Mouse (Mus musculus) limb, embryonic 11.5 days (tissue): Measurements from ENCODE around the gene Scn3b. TPM values are rescaled to one million over a fixed set of nuclear protein-coding genes. Genes with fewer than 3 reads are reported as not detected.

Source experiments
- ATAC-seq: fragments of 200-750 bp; cut with Nextera tagmentation; 2 replicates; pipeline ENCODE4 v1.8.0; 2017; ENCODE audit warnings: low read depth; ENCODE audit not compliant: insufficient number of reproducible peaks, low FRiP score, low TSS enrichment
- DNase-seq: peaks from one replicate; pipeline ENCODE4 v3.0.0-alpha.2; 2015; ENCODE audit warnings: low spot score
- H3K27ac ChIP-seq: fragments of 300-500 bp; sonication (generic); replicated peaks from 2 replicates; pipeline ENCODE4 v1.5.1; 2014; ENCODE audit warnings: low read depth, mild to moderate bottlenecking, low read length
- H3K27me3 ChIP-seq: fragments of 300-500 bp; sonication (generic); 2 replicates; pipeline ENCODE4 v1.6.1; 2014; ENCODE audit warnings: mild to moderate bottlenecking, low read length, mixed read lengths; ENCODE audit not compliant: control insufficient read depth, insufficient read depth
- H3K36me3 ChIP-seq: fragments of 300-500 bp; sonication (generic); 2 replicates; pipeline ENCODE4 v1.6.1; 2014; ENCODE audit warnings: mild to moderate bottlenecking, low read length, moderate library complexity, mixed read lengths; ENCODE audit not compliant: control insufficient read depth, insufficient read depth
- H3K4me1 ChIP-seq: fragments of 300-500 bp; sonication (generic); 2 replicates; pipeline ENCODE4 v1.6.1; 2014; ENCODE audit warnings: low read length, mixed read lengths; ENCODE audit not compliant: control insufficient read depth, insufficient read depth
- H3K4me2 ChIP-seq: fragments of 300-500 bp; sonication (generic); 2 replicates; pipeline ENCODE4 v1.6.1; 2014; ENCODE audit warnings: low read depth, mild to moderate bottlenecking, moderate library complexity; ENCODE audit not compliant: severe bottlenecking
- H3K4me3 ChIP-seq: fragments of 300-500 bp; sonication (generic); 2 replicates; pipeline ENCODE4 v1.5.1; 2014; ENCODE audit warnings: low read depth, low read length
- H3K9ac ChIP-seq: fragments of 300-500 bp; sonication (generic); 2 replicates; pipeline ENCODE4 v1.6.1; 2014; ENCODE audit warnings: mild to moderate bottlenecking, low read length
- H3K9me3 ChIP-seq: fragments of 300-500 bp; sonication (generic); 2 replicates; pipeline ENCODE4 v1.6.1; 2016; ENCODE audit warnings: low read length; ENCODE audit not compliant: control insufficient read depth
- WGBS: fragments of 180-500 bp; shearing (Covaris S2); extraction: QIAGEN DNeasy Blood & Tissue Kit; methylation state at CpG from one replicate; pipeline ENCODE4 v1.1.7; 2014; 5-methylcytosine and 5-hydroxymethylcytosine counted together
- polyA plus RNA-seq: library from polyadenylated mRNA; unstranded; fragments of >200 nt; fragmentation: Nextera tagmentation; extraction: Ambion mirVana; gene quantifications from 2 replicates; pipeline ENCODE4 v1.2.1, GENCODE M21; 2014

Scn3b gene
- polyA plus RNA-seq, 1 experiment from 2014 or later, result 0.15 TPM

DNA sequence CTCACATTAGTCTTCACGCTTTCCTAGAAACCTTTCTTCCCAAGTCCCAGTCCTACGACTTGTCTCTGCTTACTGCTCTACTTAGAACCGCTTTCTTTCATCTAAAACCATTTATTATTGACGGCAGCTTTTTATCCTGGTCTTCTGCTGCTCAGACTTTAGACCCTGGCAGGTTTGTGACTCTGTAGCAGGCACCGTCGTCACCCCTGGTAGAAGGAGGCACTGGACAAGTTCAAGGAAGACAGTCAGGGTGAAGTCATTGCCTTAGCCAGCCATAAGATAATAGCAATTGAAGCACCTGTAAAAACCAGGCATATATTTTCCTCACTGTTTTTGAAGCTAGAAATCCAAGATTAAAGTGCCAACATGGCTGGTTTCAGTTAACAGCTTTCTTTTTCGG is 33.8 kb upstream of the Scn3b start:
- H3K27me3 ChIP-seq, result no peaks in the 10 kb centered on the region
- peaks cover 6% of the 10 kb centered on the region; the same call in 1 of the 2 replicates for H3K4me1 ChIP-seq
- ATAC-seq (no peak), DNase-seq (no peak)
- WGBS, result 83% methylated on average over 7 of the region's 7 CpGs
- no peaks in the 10 kb centered on the region; the same call in 1 of the 2 replicates for H3K9me3 ChIP-seq
- H3K4me3 ChIP-seq, result no peak overlapping the region
- no peaks in the 10 kb centered on the region for H3K36me3 ChIP-seq
- no peak overlapping the region for H3K27ac ChIP-seq
- H3K4me2 ChIP-seq, result no peak overlapping the region
- no peak overlapping the region for H3K9ac ChIP-seq

- H3K36me3 ChIP-seq, result no peaks in the 10 kb centered on the region
- no peak overlapping the region for H3K9ac ChIP-seq
- peaks cover 1% of the 10 kb centered on the region; the same call in 1 of the 2 replicates for H3K4me1 ChIP-seq
- no peak for DNase-seq
- 28% methylated on average over 4 of the region's 4 CpGs for WGBS
- no peak overlapping the region for H3K27ac ChIP-seq
- no peaks in the 10 kb centered on the region for H3K9me3 ChIP-seq
- H3K4me3 ChIP-seq, result no peak overlapping the region
- no peak for ATAC-seq
- no peak overlapping the region for H3K4me2 ChIP-seq
- peaks cover 7% of the 10 kb centered on the region; the same call in 1 of the 2 replicates for H3K27me3 ChIP-seq
Observed at GRCm38 (mm10) chr9:40239749-40240148, 29.3 kb upstream of the Scn3b start.

DNA sequence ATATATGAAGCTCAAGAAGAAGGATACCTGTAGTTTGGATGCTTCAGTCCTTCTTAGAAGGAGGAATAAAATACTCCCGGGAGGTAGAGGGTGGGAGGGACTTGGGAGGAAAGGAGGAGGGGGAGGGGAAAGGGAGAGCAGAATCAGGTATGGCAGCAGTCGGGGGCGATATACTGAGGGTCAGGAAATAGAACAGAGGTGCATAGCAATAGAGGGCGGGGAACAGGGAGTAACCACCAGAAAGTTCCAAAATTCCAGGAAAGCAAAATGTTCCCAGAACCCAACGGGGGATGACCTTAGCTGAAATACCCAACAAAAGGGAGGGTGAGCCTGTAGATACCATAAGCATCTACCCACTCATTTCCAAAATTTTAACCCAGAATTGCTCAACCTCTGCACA is 28.7 kb upstream of the Scn3b start:
- no peaks in the 10 kb centered on the region for H3K9me3 ChIP-seq
- no peak overlapping the region for H3K9ac ChIP-seq
- DNase-seq (no peak), ATAC-seq (no peak)
- no peaks in the 10 kb centered on the region for H3K36me3 ChIP-seq
- no peak overlapping the region for H3K4me2 ChIP-seq
- no peak overlapping the region for H3K4me3 ChIP-seq
- no peaks in the 10 kb centered on the region for H3K4me1 ChIP-seq
- peaks cover 7% of the 10 kb centered on the region; the same call in 1 of the 2 replicates for H3K27me3 ChIP-seq
- WGBS, result 13% methylated on average over 5 of the region's 5 CpGs
- H3K27ac ChIP-seq, result no peak overlapping the region

DNA sequence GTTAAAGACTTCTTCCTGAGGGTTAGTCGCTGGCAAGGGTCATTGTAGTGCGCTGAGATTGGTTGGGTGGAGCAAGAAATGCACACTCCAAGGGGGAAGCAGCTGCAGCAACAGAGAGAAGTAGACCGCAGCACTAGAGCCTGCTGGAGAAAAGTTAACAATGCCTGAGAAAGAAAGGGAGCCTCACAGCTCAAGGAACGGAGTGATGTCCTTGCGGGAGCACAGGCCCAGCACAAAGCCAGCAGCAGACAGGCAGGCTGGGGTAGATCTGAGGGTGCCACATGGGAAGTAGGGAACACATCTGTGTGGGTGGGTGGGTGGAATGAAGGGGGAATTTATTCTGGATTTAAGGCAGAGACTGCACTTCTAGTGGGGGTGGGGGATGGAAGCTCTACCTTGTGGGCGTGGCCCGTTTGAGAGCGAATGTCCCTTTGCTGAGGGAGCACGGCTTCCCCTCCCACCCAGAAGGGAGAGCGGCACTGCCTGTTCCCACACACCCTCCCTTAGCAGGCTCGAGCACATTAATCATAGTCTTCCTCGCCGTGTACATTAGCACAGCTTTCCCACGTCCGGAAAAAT is 27.7 kb upstream of the Scn3b start:
- Histone ChIP-seq H3K36me3 (no peaks in the 10 kb centered on the region), H3K4me1 (no peaks in the 10 kb centered on the region), H3K27me3 (peaks cover 7% of the 10 kb centered on the region; the same call in 1 of the 2 replicates), H3K4me2 (peak overlapping the region; percentile 66), H3K9me3 (no peaks in the 10 kb centered on the region), H3K4me3 (peak overlapping the region; percentile 23), H3K9ac (0 out of 2 replicates have a peak overlapping the region, but pooled peaks have one; percentile 7), H3K27ac (no peak overlapping the region)
- under 1% methylated on average over 15 of the region's 15 CpGs for WGBS
- DNase-seq (peak; percentile 53), ATAC-seq (peak; percentile 73; the same call in 1 of the 2 replicates)

- Histone ChIP-seq H3K4me2 (peak overlapping the region; percentile 66), H3K9me3 (no peaks in the 10 kb centered on the region), H3K27ac (no peak overlapping the region), H3K4me3 (peak overlapping the region; percentile 23), H3K36me3 (no peaks in the 10 kb centered on the region), H3K4me1 (no peaks in the 10 kb centered on the region), H3K27me3 (peaks cover 7% of the 10 kb centered on the region; the same call in 1 of the 2 replicates), H3K9ac (peak overlapping the region; percentile 32; the same call in 1 of the 2 replicates)
- peak; percentile 36 for DNase-seq
- no peak for ATAC-seq
- 58% methylated on average over 13 of the region's 13 CpGs for WGBS
Observed at GRCm38 (mm10) chr9:40241951-40242888, 26.8 kb upstream of the Scn3b start.

GRCm38 (mm10) chr9:40245466-40245865 is 23.6 kb upstream of the Scn3b start:
- H3K36me3 ChIP-seq, result no peaks in the 10 kb centered on the region
- 63% methylated on average over 9 of the region's 9 CpGs for WGBS
- H3K27me3 ChIP-seq, result peaks cover 5% of the 10 kb centered on the region; the same call in 1 of the 2 replicates
- H3K4me2 ChIP-seq, result no peak overlapping the region
- H3K27ac ChIP-seq, result no peak overlapping the region
- DNase-seq, result no peak
- H3K9ac ChIP-seq, result no peak overlapping the region
- H3K9me3 ChIP-seq, result no peaks in the 10 kb centered on the region
- no peak overlapping the region for H3K4me3 ChIP-seq
- no peaks in the 10 kb centered on the region for H3K4me1 ChIP-seq
- no peak for ATAC-seq

DNA sequence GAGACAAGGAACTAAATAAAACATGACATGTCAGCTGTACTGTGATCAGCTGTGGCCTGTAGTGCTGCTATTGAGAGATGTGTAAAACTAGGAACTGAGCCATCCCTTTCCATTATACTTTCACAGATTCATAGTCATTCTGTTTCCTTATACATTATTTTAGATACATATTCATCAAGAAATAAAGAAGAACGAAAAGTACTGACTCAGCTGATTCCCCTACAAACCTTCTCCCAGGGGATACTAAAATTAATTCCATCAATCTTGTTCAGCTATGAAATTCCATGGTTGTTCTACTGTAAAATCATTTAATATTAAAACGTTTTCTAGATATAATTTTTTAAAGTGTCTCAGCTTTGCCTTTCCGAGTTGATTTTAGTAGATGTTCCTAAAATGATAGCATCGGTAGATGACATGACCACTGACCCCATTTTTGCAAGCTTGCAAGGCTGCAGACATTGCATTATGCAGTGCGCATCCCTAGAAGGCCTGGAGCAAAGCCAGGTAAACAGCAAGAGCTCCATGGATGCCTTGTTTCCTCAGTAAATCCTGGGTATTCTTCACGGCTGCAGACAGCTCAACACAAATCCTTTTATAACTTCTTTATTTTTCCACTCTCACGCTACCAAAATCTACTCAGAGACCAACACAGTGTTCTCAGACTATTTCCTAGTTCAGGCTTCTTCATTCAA is 22.9 kb upstream of the Scn3b start:
- no peak for DNase-seq
- H3K9me3 ChIP-seq, result no peaks in the 10 kb centered on the region
- no peak for ATAC-seq
- WGBS, result 83% methylated on average over 7 of the region's 7 CpGs
- no peak overlapping the region for H3K9ac ChIP-seq
- no peak overlapping the region for H3K4me3 ChIP-seq
- no peaks in the 10 kb centered on the region for H3K4me1 ChIP-seq
- H3K27ac ChIP-seq, result no peak overlapping the region
- H3K27me3 ChIP-seq, result 0 out of 2 replicates have a peak, but pooled peaks cover 1% of the 10 kb centered on the region
- H3K36me3 ChIP-seq, result no peaks in the 10 kb centered on the region
- no peak overlapping the region for H3K4me2 ChIP-seq

DNA sequence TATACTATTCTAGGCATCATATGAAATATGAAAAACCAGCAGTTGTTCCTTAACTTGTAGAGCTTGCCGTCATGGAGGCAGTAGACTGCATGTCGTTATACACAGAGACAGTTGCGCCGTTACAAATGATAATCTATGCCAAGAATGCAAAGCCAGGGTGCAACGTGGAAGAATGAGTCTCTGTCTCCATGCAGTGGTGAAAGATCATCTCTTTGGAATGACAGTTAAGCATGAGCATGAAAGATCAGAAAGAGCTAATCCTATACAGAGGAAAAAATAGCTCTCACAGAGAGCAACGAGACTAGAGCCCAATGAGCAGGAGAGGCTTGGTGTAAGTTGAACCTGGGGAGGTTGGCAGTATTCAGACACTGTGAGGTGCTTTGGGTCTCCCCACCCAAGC is 22.3 kb upstream of the Scn3b start:
- DNase-seq, result no peak
- Histone ChIP-seq H3K9ac (no peak overlapping the region), H3K4me3 (no peak overlapping the region), H3K4me1 (no peaks in the 10 kb centered on the region), H3K27me3 (no peaks in the 10 kb centered on the region), H3K27ac (no peak overlapping the region), H3K9me3 (no peaks in the 10 kb centered on the region), H3K4me2 (no peak overlapping the region), H3K36me3 (no peaks in the 10 kb centered on the region)
- ATAC-seq, result no peak
- WGBS, result 83% methylated on average over 6 of the region's 6 CpGs
